Mouse (Mus musculus) erythroblast, embryonic 14.5 days (primary cell): ENCODE results near the gene Sf3a3.

Experiments used
- GATA1 ChIP-seq: IDR thresholded peaks from 2 replicates; pipeline ENCODE4 v1.6.1; 2012; ENCODE audit warnings: low read length, inconsistent platforms, mixed read lengths
- TAL1 ChIP-seq: IDR thresholded peaks from 3 replicates; pipeline ENCODE4 v1.6.1; 2012; ENCODE audit warnings: low read length, inconsistent platforms, mixed read lengths

DNA sequence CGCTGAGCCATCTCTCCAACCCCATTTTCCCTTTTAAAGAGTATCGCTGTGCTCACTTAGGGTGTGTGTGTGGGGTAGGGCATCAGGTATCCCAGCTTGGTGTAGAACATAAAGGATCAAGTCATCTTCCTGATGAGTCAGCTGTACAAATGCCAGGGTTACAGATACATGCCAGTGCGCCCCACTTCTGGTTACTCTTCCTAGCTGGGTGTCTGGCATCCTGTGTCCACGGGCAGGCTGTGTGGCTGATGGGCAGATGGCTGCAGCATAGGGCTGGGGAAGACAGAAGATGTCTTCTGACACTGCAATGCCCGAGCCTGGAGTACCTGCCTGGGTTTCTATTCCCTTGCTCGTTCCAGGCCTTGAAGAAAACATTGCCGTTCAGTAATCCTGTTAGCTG, 66.8 kb downstream of the Sf3a3 start:
- TF ChIP-seq TAL1 (no peak), GATA1 (no peak)
